Mouse (Mus musculus): Measurements from ENCODE around the gene Zrsr1. TPM values are rescaled to one million over a fixed set of nuclear protein-coding genes. Genes with fewer than 3 reads are reported as not detected.

The Zrsr1 gene
- polyA plus RNA-seq, 1 experiment from 2014 or later: 6.1 TPM

Other genes with a start within 250 kb of the Zrsr1 start
- gene B3gnt2, start 111.0 kb upstream of the Zrsr1 start, polyA plus RNA-seq (2015; fragmentation: Nextera tagmentation; extraction: Ambion mirVana): 1.6 and 3.5 TPM in 2 replicates
- gene Gm28048, start 10.1 kb downstream of the Zrsr1 start, polyA plus RNA-seq (2015; fragmentation: Nextera tagmentation; extraction: Ambion mirVana): 2.9 and 5.7 TPM in 2 replicates
- gene Commd1, start 10.4 kb downstream of the Zrsr1 start, polyA plus RNA-seq (2015; fragmentation: Nextera tagmentation; extraction: Ambion mirVana): 248 and 268 TPM in 2 replicates
- gene Cct4, start 18.5 kb downstream of the Zrsr1 start, polyA plus RNA-seq (2015; fragmentation: Nextera tagmentation; extraction: Ambion mirVana): 276 and 291 TPM in 2 replicates
- 5.4 and 6.7 TPM in 2 replicates for gene Fam161a, start 35.5 kb downstream of the Zrsr1 start, polyA plus RNA-seq (2015; fragmentation: Nextera tagmentation; extraction: Ambion mirVana)